Mouse (Mus musculus): ENCODE measurements around the gene 1700018G05Rik.
"Not testable (repeated sequence)": the region's sequence is repeated elsewhere in the genome, so short reads cannot be mapped to it uniquely, and the experiment has no call there.

1700018G05Rik gene

DNA sequence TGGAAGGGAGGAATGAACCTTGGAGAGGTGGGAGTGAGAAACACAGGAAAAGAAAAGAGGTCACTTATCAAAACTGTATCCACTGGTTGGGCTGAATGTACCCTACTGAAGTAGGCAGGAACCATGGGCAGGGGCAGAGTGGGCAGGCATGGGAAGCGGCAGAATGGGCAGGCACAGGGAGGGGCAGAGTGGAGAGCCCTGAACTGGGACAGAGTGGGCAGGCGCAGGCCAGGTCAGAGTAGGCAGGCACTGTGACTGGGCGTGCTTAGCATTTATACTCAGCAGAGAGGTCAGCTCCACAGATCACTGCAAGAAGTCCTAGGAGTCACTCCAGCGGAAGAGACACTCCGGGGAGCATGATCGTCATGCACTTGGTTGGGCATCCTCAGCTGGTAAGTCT, at the start of gene 1700018G05Rik:
Gene 1700018G05Rik (plus strand): TSS at position 301 of the 400 bp plus-strand sequence.
- DNase-seq (ENCODE audit: low spot score): not testable (repeated sequence)

DNA sequence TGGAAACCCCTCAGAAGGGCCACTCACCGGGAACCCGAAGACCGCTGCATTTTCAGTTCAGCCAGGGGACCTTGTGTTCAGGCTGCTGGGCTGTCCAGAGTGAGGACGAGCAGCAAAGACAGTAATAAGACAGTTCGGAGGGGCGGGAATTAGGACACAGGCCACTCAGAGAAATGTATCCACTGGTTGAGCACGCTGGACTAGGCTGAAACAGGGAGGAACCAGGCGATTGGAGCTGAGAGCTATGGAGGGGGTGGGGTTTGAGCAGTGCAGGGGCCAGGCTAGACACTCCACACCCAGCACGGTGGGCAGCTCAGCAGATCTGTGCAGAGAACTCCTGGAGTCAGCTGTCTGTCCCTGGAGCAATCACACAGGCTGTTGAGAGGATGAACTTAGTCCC, 19.6 kb upstream of the 1700018G05Rik start, which contains the start of the genes Dmrtc1a and 1700011M02Rik:
Gene Dmrtc1a (minus strand): TSS at position 101 of the 400 bp plus-strand sequence.
Gene 1700011M02Rik (plus strand): TSS at position 319 of the 400 bp plus-strand sequence.
- not testable (repeated sequence) for DNase-seq (ENCODE audit: low spot score)

DNA sequence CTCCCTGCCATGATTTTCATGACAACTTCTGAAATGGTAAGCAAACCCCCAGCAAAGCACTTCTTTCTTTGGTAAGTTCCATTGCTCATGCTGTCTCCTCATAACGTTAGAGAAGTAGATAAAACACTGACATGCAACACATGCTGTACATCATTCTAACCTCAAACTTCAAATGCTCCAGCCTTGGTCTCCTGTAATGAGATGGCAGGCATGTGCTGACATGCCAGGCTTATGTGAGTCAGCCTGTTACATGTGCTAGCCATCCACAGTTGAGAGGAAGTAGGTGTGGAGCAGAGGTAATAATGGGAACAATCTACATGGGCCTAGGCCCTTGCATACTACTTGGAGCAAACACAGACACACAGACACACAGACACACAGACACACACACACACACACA, 13.3 kb upstream of the 1700018G05Rik start:
- not testable (repeated sequence) for DNase-seq (ENCODE audit: low spot score)

DNA sequence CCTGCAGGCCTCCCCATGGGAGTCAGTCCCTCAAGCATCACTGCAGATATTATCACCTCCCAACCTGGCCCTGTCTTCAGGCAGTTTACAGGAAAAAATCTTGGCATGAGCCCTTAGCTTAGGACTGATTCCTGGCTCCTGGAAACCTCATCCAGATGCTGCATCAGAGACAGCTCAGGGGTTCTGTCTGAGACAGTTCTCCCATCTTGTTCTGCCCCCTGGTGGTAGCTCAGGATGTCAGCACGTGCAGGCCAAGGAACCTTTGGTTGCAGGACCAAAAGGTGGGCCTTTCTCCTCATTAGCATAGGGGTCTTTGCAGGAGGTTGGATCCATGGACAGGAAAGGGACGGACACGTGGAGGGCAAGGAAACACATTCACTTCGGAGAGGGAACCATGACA, 1.5 kb upstream of the 1700018G05Rik start:
- not testable (repeated sequence) for DNase-seq (ENCODE audit: low spot score)

DNA sequence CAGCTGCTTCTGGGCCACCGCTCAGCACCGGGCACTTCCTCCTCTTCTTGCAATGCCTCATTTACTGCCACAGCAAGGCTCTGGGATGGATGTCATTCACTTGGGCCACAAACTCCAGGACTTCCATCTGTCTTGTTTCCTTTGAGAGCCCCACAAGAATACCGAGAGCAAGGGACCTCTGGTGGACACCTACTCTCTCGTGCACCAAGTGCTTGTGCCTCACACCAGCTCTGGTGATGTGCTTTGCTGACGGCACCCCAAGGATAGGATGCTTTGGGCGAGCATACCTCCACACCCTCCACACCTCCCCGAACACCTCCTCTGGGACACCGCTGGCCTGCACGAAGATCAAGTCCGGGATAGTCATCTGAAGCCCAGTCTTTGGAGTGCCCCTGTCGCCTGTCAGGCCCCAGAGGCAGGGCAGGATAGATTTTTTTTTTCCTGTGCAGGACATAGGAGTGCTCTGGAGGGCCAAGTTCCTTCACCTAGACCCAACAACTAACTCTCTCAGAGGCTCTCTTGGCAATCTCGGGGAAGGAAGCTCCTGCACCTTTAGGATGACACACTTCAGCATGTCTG, 4.9 kb downstream of the 1700018G05Rik start:
- no peak for DNase-seq (ENCODE audit: low spot score)

- no peak for DNase-seq (ENCODE audit: low spot score)
These were observed 5.6 kb downstream of the 1700018G05Rik start for GRCm38 (mm10) chrX:102933571-102934394.

GRCm38 (mm10) chrX:102934395-102934764, 6.2 kb downstream of the 1700018G05Rik start:
- no peak for DNase-seq (ENCODE audit: low spot score)

- DNase-seq (ENCODE audit: low spot score): no peak
These were observed 8.6 kb downstream of the 1700018G05Rik start for GRCm38 (mm10) chrX:102936743-102937142.

DNA sequence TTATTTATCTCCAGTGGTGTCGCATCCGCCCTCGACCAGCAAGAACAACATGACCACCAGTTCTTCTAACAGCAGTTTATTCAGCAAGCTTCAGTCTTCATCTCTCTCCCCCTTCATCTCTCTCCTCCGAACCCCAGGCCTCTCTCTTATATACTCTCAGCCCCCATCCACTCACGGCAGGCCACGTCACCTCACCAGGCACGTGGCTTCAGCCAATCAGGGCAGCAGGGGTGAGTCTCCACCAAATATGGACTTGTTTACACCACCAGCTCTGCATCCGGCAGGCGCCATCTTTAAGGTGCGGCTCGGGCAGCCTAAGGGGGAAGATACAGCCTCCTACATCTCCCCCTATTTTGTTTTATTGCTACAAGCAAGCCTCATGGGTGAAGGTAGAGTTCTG, 22.0 kb downstream of the 1700018G05Rik start:
- not testable (repeated sequence) for DNase-seq (ENCODE audit: low spot score)

DNA sequence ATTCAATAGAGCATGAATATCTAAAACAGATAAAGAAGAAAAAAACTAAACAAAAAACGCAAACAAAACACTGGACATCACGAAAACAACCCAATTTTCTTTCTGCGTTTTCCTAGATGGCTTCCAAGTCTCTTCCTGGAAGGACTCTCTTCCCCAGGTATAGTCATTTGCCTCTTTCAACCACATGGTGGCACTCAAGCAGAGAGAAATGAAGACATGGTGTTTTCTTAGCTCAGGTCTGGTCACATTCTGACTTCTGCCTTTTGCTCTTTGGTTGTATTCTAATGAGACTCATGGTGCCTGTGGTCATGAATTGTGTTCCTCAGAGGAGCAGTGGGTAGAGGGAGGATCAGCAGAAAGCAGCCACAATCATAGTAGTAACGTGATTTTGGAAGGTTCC, 30.7 kb downstream of the 1700018G05Rik start:
- DNase-seq (ENCODE audit: low spot score): no peak

DNA sequence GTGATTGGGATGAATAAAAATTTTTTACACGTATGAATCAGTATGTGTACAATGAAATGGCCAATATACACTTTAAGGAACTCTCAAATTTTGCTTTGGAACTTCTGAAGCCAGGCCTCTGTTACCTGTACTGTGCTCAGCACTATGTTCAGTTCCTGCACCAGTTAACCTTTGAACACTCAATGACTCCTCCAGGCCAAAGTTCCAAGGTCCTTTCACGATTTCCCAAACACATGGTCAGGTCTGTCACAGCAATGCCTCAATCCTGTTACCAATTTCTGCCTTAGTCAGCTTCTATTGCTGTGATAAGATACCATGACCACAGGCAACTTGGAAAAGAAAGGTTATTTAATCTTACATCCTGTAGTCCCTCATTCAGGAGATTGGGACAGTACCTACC, 32.4 kb downstream of the 1700018G05Rik start:
- DNase-seq (ENCODE audit: low spot score): no peak
